Mouse (Mus musculus) stomach, postnatal 0 days (tissue): ENCODE results near the gene Eda. TPM values are rescaled to one million over a fixed set of nuclear protein-coding genes. Genes with fewer than 3 reads are reported as not detected.

ENCODE experiments used
- ATAC-seq: fragments of 200-750 bp; cut with Nextera tagmentation; 2 replicates; pipeline ENCODE4 v1.8.0; 2017; ENCODE audit not compliant: low FRiP score, low TSS enrichment
- DNase-seq: peaks from one replicate; pipeline ENCODE4 v3.0.0-alpha.2; 2016; ENCODE audit warnings: low spot score
- H3K27ac ChIP-seq: fragments of 300-500 bp; sonication (generic); replicated peaks from 2 replicates; pipeline ENCODE4 v1.5.1; 2014; ENCODE audit warnings: mild to moderate bottlenecking, control low read depth
- H3K27me3 ChIP-seq: fragments of 300-500 bp; sonication (generic); 2 replicates; pipeline ENCODE4 v1.6.1; 2014; ENCODE audit warnings: low read length; ENCODE audit not compliant: control insufficient read depth, insufficient read depth
- H3K36me3 ChIP-seq: fragments of 300-500 bp; sonication (generic); 2 replicates; pipeline ENCODE4 v1.6.1; 2014; ENCODE audit warnings: low read length, mixed read lengths; ENCODE audit not compliant: control insufficient read depth, insufficient read depth
- H3K4me1 ChIP-seq: fragments of 300-500 bp; sonication (generic); replicated peaks from 2 replicates; pipeline ENCODE4 v1.6.1; 2014; ENCODE audit warnings: antibody characterized with exemption; ENCODE audit not compliant: control insufficient read depth, insufficient read depth
- H3K4me2 ChIP-seq: fragments of 300-500 bp; sonication (generic); replicated peaks from 2 replicates; pipeline ENCODE4 v1.6.1; 2014; ENCODE audit warnings: low read depth, mild to moderate bottlenecking, control low read depth, moderate library complexity
- H3K4me3 ChIP-seq: fragments of 300-500 bp; sonication (generic); 2 replicates; pipeline ENCODE4 v1.5.1; 2014; ENCODE audit warnings: low read depth, low read length, control low read depth
- H3K9ac ChIP-seq: fragments of 300-500 bp; sonication (generic); 2 replicates; pipeline ENCODE4 v1.6.1; 2014; ENCODE audit warnings: mild to moderate bottlenecking, low read length, control low read depth, mixed read lengths
- H3K9me3 ChIP-seq: fragments of 300-500 bp; sonication (generic); 2 replicates; pipeline ENCODE4 v1.6.1; 2016; ENCODE audit warnings: low read length; ENCODE audit not compliant: control insufficient read depth
- CTCF ChIP-seq: IDR thresholded peaks from 2 replicates; pipeline ENCODE4 v1.5.1; 2016; ENCODE audit warnings: antibody characterized with exemption, low read depth, mild to moderate bottlenecking, moderate library complexity
- EP300 ChIP-seq: optimal IDR thresholded peaks from 2 replicates; pipeline ENCODE3; 2016; ENCODE audit warnings: antibody characterized with exemption
- WGBS: fragments of 180-500 bp; shearing (Covaris S2); extraction: QIAGEN DNeasy Blood & Tissue Kit; methylation state at CpG from one replicate; pipeline ENCODE4 v1.1.7; 2014; 5-methylcytosine and 5-hydroxymethylcytosine counted together
- polyA plus RNA-seq: library from polyadenylated mRNA; unstranded; fragments of >200 nt; fragmentation: Nextera tagmentation; extraction: Ambion mirVana; gene quantifications from 2 replicates; pipeline ENCODE4 v1.2.1, GENCODE M21; 2015

Gene Eda
- polyA plus RNA-seq, 1 experiment from 2014 or later, result 0.92 TPM

DNA sequence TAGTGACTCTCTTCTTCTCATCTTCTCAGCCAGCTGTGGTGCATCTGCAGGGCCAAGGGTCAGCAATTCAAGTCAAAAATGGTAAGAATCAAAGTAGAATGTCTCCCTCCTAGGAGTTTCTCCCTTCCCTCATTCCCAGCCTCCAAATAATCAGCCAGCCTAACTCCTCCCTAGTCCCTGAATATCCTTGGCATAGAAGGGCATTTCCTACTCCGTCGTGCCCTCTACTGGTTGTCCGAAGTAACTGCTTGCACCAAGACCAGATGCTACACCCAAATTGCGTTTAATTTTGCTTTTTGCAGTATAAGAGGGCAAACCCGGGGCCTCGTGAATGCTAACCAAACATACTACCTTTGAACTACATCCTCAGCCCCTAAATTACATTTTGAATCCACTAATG is 416.9 kb downstream of the Eda start:
- no peak overlapping the region for H3K27ac ChIP-seq
- no peak overlapping the region for H3K4me2 ChIP-seq
- 0 out of 2 replicates have a peak, but pooled peaks have one; percentile 53 for ATAC-seq
- H3K4me1 ChIP-seq, result no peaks in the 10 kb centered on the region
- TF ChIP-seq CTCF (peak; percentile 83), EP300 (no peak)
- DNase-seq, result peak; percentile 48
- no peaks in the 10 kb centered on the region for H3K9me3 ChIP-seq
- H3K9ac ChIP-seq, result no peak overlapping the region
- no peak overlapping the region for H3K4me3 ChIP-seq
- H3K36me3 ChIP-seq, result no peaks in the 10 kb centered on the region
- 33% methylated on average over 6 of the region's 6 CpGs for WGBS
- H3K27me3 ChIP-seq, result no peaks in the 10 kb centered on the region

DNA sequence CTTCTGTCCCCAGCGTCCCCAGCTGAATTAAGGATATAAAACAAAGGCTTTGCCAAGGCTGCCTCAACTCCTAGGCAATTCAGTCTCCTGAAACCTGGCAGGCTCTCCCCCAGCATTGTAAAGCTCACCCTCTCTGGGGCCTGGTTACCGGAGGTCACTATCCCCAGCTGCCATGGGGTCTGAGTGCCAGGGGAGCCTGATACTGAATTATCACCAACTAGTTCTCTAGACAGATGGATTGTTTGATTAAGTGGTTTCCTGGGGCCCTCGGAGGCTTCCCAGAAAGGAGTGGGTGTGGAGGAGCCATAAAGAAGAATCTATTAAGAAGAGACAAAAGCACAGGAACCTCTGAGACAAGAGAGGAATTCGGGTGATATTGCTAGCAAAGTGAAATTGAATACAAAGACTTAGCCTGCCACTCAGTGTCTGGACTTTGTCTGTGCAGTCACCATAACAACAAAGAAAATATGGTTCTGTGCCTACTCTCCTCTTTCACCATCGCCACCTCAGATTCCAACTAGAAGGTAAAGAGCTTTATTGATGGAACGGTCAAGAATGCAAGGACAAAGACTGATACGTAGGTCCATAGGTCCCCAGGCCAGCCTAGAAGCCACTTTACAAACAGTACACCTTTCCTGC is 418.9 kb downstream of the Eda start:
- no peaks in the 10 kb centered on the region for H3K4me1 ChIP-seq
- no peak overlapping the region for H3K4me3 ChIP-seq
- no peak for TF ChIP-seq EP300
- TF ChIP-seq CTCF, result peak; percentile 22; the same call in 1 of the 2 replicates
- no peaks in the 10 kb centered on the region for H3K27me3 ChIP-seq
- no peak overlapping the region for H3K27ac ChIP-seq
- H3K9ac ChIP-seq, result no peak overlapping the region
- ATAC-seq (no peak), DNase-seq (no peak)
- H3K4me2 ChIP-seq, result no peak overlapping the region
- H3K9me3 ChIP-seq, result no peaks in the 10 kb centered on the region
- 71% methylated on average over 7 of the region's 7 CpGs for WGBS
- no peaks in the 10 kb centered on the region for H3K36me3 ChIP-seq

DNA sequence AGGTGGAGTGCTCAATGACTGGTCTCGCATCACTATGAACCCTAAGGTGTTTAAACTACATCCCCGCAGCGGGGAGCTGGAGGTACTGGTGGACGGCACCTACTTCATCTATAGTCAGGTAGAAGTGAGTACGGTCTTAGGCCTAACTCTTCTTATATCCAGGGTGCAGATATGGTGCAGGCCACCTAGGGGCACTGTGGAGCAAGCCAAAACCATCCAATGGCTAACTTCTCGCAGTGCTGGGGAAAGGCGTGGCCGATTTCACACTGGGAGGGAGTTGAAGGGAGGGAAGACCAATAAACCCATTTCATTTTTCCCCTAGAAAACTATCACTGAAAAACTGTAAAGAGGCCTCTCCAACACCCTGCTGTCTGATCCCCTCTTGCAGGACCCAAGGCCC is 419.6 kb downstream of the Eda start:
- ATAC-seq (no peak), DNase-seq (peak; percentile 33)
- no peak overlapping the region for H3K4me2 ChIP-seq
- no peaks in the 10 kb centered on the region for H3K9me3 ChIP-seq
- TF ChIP-seq EP300 (no peak), CTCF (peak; percentile 67)
- H3K27me3 ChIP-seq, result no peaks in the 10 kb centered on the region
- H3K36me3 ChIP-seq, result no peaks in the 10 kb centered on the region
- H3K4me3 ChIP-seq, result no peak overlapping the region
- no peak overlapping the region for H3K9ac ChIP-seq
- no peak overlapping the region for H3K27ac ChIP-seq
- H3K4me1 ChIP-seq, result no peaks in the 10 kb centered on the region
- 85% methylated on average over 8 of the region's 8 CpGs for WGBS

DNA sequence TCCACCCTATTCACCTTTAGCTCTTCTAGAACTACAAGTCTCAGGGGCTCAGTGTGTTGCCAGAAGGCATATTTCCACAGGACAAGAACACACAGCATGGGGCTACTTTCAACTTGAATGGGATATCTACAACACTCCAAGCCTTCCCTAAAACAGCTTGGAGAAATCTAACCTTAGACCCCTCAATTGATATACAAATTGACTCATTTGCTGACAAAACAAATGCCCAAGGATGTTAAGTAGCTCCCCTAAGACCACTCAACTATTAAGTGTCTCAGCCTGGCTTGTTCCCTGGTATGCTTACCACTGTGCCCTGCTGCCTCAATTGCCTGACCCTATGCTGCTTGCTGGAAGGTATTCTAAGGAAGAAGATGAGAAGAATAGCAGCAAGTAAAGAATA is 425.5 kb downstream of the Eda start:
- Histone ChIP-seq H3K36me3 (no peaks in the 10 kb centered on the region), H3K4me1 (no peaks in the 10 kb centered on the region), H3K27ac (no peak overlapping the region), H3K27me3 (no peaks in the 10 kb centered on the region), H3K4me2 (no peak overlapping the region), H3K9ac (no peak overlapping the region), H3K4me3 (no peak overlapping the region), H3K9me3 (no peaks in the 10 kb centered on the region)
- no peak for DNase-seq
- no peak for ATAC-seq
- no peak for TF ChIP-seq EP300
- TF ChIP-seq CTCF, result no peak

DNA sequence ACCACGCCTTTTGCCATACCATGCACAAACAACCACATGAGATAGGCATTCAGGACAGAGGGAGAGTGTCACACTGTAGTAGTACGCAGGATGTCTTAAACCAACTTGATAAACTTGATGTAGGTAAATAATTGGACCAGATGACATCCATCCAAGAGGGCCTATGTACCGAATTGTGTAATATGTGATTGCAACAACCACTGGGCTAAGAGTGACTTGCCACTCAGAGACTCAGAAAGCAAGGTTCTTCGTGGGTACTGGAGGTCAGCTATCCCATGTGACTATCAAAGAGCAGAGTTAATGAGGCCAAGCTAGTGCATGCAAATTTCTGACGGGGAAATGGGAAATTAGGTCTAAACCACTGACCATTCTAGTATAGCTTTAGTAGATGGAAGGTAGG is 426.3 kb downstream of the Eda start:
- no peaks in the 10 kb centered on the region for H3K27me3 ChIP-seq
- no peaks in the 10 kb centered on the region for H3K4me1 ChIP-seq
- H3K36me3 ChIP-seq, result no peaks in the 10 kb centered on the region
- 77% methylated on average over 5 of the region's 5 CpGs for WGBS
- H3K9ac ChIP-seq, result no peak overlapping the region
- no peak overlapping the region for H3K27ac ChIP-seq
- no peak overlapping the region for H3K4me2 ChIP-seq
- TF ChIP-seq EP300 (no peak), CTCF (no peak)
- ATAC-seq, result no peak
- DNase-seq, result no peak
- no peaks in the 10 kb centered on the region for H3K9me3 ChIP-seq
- H3K4me3 ChIP-seq, result no peak overlapping the region

DNA sequence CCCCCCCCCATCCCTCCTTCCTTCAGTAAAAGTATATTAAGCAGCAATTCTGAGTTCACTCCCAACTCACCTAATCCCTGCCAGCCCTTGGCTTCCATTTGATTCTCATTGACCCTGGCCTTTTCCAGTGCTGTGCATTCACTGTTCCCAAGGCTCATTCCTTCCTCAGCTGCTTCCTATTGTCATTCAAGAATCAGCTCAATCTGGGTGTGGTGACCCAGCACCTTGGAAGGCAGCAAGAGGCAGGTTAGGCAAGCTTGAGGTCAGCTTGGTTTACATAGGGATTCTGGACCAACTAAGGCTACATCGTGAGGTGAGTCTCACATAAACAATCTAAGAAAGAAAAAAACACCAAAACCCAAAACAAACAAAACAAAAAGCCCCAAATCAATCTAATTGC is 433.8 kb downstream of the Eda start:
- no peaks in the 10 kb centered on the region for H3K36me3 ChIP-seq
- H3K27ac ChIP-seq, result no peak overlapping the region
- no peaks in the 10 kb centered on the region for H3K27me3 ChIP-seq
- H3K4me1 ChIP-seq, result no peaks in the 10 kb centered on the region
- no peak overlapping the region for H3K4me2 ChIP-seq
- no peak overlapping the region for H3K9ac ChIP-seq
- TF ChIP-seq EP300 (no peak), CTCF (no peak)
- WGBS, result 42% methylated on average over 1 of the region's 1 CpGs
- ATAC-seq (no peak), DNase-seq (no peak)
- H3K4me3 ChIP-seq, result no peak overlapping the region
- H3K9me3 ChIP-seq, result no peaks in the 10 kb centered on the region
